Mouse (Mus musculus): ENCODE data around the gene Kctd10.

Gene Kctd10

DNA sequence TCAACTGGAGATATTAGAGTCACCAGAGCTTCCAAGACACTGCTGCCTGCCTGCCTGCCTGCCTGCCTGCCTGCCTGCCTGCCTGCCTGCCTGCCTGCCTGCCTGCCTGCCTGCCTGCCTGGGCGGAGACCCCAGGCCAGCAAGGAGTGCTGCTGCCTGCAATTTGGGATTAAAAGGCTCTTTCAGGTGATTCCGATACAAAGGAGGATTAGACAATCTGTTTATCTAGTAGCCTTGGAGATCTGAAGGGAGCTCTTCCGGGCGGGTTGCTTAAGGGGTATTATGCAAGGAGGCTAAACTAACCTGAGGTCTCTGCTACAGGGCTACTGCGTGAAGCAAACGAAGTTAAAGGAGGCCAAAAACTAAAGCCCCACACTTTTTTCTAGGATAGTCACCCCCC, 1.4 kb downstream of the Kctd10 start:
- DNase-seq (ENCODE audit: low spot score) = peak; percentile 63

DNA sequence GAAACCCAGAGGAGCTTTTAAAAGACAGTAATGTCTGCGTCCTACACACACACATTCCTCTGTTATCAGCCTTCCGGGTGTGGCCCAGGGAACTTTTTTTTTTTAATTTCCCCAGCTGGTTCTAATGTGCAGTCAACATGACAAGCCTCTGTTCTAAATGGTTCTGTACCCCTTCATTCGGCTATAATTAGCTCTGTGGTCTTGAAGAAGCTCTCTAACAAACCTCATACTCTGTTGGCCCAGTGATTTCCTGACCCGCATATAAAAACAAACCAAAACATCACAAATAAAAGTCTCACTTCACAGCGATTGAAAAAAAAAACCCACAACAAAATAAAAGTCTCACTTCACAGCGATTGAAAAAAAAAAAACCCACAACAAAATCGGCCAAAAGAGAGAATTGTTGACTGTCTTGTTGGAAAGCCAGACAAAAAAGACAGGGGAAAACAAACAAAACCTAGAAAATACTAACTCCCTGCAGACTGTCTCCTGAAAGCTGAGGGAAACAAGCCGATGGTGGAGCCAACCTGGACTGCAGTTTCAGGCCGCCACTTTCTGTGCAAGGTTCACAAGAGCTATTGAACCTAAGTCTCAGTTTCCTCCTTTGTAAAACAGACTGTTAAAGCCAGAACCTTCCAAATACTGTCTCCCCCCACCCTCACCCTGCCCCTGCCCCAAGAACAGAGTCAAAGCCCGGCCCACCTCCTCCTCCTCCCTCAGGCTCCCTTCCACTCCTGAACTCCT, 2.0 kb downstream of the Kctd10 start:
- DNase-seq (ENCODE audit: low spot score) = peak; percentile 59

DNA sequence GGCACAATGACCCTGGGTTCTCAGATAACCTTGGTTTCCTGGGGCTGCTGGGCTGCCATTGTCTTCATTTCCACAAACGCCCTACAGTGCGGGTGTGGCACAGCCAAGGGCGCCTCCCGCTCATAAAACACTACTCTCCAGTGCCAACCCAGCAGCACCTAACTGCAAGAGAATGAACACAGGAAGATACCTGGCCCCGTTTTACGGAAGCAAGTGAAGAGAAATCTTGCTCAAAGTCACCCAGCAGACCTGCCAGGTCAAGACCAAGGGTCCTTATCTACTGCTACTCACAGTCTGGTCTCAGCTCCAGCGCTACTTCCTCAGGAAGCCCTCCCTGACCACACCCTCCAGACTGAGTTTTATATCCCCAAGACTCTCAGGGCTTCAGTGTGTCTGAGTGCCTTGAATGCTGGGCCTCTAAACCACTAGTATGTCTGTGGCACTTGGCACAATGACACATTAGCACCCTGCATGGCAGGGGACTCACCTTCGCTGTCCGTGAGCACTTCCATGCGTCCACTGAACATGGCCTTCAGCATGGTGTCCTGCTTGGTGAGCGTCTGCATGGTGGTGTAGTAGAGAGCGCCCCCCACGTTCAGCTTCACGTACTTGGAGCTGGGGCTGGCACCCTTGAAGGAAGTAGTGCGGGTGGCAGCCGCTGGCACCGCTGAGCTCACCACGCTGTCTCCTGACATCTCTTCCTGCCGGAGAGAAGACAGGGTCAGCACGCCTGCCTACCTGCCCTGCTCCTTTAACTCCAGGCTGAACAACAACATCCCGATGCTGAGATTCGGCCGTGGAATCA, 5.7 kb downstream of the Kctd10 start:
- DNase-seq (ENCODE audit: low spot score) = peak; percentile 65

DNA sequence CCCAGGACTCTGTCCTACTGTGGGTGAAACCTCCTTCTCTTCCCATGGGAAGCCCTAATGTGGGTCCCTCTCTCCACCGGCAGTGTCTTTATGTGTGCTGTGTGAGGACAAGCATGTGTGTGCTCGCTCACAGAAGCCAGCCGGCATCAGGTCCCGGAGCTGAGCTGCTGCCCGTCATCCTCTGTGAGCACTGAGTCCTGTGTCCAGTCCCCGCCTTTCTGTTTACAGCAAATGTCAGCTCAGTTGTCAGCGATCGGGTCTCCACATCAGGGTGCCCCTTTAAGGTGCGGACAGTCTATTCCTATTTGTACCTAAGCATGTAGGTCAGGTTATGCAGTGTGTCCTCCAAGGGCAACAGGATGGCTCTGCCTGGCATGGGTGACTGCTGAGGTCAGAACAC, 6.7 kb downstream of the Kctd10 start:
- DNase-seq (ENCODE audit: low spot score) = no peak

DNA sequence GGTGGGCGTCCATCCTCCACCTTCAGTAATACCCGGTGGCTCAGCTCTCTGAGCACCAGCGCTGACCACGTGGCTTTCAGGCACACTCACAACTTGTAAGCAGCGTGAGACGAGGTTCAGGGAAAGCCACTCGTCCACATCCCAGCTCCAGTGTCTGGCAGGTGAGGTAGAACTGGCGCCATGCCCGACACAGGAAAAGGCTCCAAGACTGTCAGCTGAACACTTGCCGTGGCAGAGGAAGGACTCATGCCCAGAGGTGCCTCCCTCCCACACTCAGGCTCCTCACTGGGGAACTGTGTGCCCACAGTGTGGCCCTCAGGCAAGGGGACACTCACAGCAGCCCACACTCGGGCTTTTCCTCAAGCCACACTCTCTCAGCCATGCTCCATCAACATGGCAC, 7.1 kb downstream of the Kctd10 start:
- DNase-seq (ENCODE audit: low spot score) = peak; percentile 86

DNA sequence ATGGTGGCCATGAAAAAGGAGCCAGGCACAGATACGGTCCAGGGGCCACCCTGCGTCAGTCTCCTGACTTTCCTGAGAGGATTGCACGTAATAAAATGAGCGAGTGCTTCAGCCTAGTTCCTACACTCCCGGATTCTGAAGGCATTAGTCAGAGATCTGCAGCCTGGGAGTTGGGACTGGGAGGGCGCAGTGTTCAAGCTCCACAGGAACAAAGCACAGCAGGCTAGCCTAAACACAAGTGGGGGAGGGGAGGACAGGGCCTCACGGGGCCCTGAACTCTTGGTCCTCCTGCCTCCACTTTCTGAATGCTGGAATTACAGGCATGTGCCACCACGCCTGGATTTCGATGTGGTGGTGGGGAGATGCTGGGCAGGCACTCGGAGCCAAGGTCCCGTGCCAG, 7.7 kb downstream of the Kctd10 start:
- peak; percentile 53 for DNase-seq (ENCODE audit: low spot score)

DNA sequence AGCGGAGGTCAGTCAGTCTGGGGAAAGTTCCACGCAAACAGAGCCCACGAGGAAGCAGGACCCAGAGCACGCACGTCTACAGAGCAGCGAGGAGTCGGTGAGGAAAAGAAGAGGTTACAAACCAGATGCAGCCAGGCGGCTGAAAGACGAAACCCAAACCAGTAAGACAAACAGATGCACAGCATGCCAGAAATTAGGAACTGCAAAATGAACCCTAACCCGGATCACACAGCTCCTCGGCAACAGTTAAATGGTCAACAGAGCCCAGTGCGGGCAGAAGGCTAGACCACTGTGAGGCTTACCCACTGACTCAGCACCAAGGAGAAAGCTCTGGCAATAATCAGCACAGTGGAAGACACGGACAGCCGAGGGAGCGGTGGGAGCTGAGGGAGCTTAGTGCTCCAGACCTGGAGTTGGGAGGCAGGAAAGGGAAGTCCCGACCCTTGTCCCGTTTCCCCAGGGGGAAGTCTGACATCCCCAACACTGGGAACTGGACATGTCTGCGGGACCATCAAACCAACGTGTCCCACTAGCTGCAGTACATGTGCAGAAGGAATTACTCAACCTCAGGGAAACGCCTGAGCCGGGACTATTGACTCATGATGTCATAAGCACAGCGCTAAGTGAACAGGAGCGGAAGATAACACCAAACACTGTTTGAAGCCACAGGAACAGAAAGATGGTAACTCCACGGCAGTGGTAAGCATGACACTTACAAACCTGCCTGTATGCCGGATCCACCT, 8.4 kb downstream of the Kctd10 start:
- peak; percentile 50 for DNase-seq (ENCODE audit: low spot score)

DNA sequence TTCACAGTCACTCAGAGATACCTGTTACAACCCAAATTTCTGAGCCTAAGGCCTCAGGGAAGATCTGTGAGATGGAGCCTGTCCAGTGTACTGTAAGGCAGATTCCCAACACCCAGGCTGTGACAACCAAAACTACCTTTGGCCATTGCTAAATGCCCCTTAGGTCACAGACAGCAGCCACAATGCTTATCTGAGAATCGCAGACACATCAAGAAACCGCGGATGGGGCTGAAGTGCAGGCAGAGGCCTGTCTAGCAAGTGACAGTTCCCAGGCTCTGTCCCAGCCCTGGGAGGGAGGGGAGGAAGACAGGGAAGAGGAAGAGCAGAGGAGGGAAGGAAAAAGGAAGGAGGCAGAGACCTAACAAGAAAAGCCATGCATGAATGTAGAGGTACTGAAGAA, 9.0 kb downstream of the Kctd10 start:
- DNase-seq (ENCODE audit: low spot score) = no peak

DNA sequence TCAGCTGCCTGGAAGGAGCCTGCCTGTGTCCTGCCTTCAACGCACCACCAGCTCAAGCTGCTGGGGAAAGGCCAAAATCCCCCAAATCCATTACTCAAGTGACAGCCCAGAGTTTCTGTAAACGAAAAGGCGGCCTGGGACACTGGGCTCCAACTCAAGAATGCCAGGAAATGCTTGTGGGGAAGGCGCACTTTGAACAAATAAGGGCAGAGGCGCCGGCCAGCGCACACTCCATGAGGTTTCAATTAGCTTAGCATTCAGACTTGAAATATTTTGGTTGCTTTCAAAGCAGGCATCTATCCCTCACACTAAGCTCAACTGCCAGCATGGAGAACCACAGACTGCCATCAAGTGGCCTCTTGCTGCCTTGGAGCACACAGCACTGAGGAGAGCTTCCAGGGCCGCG, 9.9 kb downstream of the Kctd10 start:
- DNase-seq (ENCODE audit: low spot score) = peak; percentile 94

DNA sequence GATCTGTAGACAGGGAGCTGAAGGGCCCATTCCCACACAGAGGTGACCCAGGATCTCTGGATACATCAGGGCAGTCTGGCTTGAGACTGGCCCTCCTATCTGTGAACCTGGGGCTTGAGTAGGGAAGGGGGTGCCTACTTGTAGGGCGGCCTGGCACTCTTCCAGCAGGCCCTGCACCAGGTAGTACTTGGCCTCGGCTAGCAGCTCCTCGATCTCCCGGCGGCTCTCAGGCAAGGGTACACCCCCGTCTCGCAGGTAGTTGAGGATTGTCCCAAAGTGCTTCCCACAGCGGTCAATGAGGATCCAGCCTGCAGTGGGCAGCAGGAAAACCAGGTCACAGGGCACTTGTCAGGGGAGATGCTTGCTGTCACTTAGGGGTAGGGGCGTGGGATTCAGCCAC, 10.4 kb downstream of the Kctd10 start:
- DNase-seq (ENCODE audit: low spot score) = no peak

DNA sequence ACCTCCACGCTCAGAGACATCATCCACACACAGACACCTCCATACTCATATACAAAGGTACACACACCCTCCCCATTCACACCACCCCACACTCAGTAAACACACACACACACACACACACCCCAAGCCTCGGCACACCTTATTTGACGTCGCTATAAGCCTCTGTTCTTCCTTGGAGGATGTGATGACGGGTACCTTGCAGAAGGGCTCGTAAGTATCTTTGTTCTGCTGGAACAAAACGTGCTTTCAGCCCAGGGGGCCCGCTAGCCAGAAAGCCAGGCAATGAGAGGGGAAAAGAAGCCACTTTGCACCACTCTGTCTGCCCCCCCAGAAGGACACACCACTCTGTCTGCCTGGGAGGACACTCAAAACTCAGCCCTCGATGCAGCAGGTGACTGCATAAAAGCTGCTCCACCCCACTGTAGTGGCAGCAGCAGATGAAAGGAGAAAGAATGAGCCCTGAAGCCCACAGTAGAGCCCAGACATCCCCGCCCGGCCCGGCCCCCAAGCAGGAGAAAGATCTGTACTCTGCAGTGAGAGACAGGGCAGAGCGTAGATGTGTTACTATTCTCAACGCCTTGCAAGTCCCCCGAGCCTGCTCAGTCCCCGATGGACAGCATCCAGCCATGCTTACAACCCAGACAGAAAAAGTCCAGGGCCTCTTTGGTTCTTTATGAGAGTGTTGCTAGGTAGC, 11.4 kb downstream of the Kctd10 start:
- no peak for DNase-seq (ENCODE audit: low spot score)

DNA sequence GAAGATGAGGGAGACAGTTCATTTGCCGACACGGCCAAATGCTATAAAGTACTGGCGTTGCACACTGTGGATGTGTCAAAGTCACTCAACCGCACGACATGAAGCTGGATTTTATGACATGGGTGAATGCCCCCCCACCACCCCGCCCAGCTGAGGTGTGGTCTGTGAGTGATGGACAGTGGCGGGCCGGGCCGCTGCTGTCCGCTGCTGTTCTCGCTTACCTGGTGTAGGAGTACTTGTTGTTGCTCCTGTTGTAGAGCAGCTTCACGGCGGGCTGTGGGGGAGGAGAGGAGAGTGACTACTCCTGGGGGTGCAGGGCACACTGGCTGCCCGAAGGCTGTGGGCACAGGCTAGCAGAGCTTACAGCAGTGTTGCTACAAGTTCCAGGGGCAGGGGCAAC, 12.2 kb downstream of the Kctd10 start:
- no peak for DNase-seq (ENCODE audit: low spot score)

DNA sequence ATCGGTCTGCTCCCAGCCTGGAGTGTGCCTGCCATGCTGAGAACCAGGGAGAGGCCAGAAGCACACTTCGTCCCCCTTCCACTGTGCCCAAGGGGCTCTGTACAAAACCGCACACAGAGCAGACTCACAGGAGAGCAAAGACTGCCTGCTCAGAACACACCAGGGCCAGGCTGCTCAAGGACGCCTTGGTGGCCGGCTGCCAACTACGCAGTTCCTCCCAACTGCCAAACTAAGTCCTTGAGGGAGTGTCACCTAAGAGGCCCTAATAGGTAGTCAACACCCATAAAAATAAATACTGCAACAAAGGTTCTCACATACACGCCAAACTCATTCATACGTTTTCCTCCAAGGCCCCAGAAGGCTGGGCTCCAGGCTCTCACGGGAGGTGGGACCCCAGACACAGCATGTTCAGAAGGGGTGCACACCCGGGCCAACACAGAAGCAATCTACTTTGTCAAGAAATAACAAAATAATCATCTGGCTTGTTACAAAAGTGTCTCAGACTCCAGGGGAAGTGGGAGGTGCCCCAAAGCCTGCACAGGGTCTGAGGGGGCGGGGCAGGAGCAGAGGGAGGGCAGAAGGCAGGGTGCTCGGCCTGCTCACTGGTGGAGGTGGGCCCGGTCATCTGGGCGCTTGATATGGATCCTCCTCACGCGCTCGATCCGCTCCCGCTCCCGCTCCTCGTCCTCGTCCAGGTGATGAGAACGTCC, 15.1 kb downstream of the Kctd10 start:
- peak; percentile 91 for DNase-seq (ENCODE audit: low spot score)

DNA sequence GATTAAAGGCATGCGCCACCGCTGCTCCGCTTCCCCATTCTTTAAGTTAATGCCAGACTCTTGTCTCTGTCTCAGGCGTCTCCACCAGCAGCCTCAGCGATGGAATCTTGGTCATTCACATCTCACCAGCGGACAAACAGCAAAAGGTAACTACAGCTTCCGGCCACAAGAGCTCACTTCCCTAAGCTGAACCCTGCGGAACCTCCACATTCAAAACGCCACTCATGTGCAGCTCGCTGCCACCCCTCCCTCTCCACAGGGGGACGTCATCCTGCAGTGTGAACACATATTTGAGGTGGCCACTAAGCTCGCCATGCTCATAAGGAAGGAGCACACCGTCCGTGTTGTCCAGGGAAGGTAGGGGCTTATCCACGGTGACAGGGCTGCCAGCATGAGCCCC, 19.3 kb downstream of the Kctd10 start:
- DNase-seq (ENCODE audit: low spot score) = no peak

DNA sequence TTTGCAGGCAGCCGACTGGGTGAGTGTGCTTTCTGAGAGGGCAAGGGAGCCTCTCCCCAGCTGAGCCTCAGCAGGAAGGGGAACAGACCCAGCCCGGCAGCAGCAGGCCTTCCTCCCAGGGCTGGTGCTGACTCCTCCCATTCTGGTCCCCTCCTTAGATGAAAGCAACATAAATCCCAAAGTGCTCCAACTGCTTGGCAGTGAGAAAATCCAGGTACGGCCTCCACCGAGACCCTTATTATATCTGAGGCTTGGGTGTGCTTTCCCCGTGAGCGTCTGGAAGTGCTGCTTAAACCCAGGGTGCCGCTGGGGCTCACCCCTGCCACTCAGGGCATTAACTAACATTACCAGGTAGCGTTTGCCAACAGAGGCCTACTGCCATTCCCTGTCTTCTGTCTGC, 20.7 kb downstream of the Kctd10 start:
- DNase-seq (ENCODE audit: low spot score) = no peak

DNA sequence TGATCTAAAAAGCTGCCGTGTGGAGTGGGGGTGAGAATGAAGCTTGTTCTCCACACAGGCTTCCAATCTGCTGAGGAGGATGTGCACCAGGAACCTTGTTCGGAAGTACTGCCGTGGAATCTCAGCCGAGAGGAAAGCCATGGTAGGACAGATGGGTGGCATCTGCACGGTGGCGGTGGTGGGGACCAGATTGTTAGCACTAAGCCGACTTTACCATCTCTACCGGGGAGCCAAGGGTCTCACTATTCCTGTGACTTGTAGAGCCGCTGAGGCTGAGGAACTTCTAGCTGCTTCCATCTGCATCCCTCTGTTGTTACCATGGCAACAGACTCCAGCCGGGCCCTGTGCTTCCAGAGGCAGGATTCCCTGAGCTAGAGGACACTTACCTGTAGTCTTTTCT, 21.5 kb downstream of the Kctd10 start:
- DNase-seq (ENCODE audit: low spot score) = no peak

DNA sequence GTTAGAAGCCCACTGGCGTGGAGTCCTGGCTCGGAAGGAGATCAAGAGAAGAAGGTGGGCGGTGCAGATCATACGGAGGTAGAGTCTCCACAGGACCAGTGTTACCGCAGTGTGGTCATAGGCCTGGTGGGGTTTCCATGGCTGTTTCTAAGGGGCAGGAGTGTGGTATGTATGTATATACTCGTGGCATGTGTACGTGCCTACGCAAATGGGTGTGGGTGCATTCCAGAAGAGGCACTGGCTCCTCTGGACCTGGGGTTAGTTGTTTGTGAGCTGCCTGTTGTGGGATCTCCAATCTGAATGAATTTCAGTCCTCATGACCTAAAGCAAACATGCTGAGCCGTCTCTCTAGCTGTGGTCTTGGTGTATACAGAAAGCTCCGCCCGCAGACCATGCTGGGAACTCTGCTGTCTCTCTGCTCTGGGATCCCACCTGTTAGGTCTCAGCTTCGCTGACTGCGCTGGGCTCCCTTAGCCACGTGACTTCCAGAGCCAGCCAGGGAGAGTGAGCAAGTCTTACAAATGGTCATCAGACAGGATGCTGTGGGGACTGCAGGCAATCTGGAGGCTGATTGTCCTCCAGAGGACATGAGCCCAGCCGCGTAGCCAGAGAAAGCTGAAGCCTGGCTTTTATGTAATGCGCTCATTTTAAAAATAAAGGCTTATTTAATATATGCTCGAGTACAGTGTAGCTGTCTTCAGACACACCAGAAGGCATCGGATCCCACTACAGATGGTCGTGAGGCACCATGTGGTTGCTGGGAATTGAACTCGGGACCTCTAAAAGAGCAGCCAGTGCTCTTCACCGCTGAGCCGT, 23.2 kb downstream of the Kctd10 start:
- no peak for DNase-seq (ENCODE audit: low spot score)

DNA sequence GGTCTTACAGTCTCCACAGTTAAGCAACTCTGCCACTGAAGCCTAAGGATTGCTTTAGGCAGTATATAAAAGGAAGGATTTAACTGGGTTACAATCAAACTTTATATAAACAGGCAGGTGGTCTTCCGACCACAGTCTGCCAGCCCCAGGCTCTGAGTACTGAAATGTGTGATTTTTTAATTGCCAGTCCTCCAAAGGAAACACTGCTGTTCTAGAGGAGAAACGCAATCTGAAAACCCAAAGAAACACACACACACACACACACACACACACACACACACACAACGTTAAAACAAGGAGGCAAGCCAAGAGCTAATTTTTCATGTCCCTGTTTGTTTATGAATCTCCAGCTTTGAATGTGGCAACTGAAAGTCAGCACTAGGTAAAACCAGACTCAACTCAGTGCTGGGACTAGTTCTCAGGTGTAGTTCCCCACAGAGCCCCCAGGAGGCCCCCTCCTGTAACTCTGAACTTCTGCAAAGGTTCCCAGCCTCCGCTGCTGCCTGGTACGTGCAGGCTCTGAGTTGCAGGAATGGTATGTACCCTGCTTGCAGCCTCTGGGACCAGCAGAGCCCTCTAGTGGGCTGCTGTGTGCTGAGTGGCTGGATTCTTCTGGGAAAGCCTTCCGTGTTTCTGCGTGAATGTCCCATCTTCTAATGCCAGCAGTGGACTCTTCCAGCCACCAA, 23.9 kb downstream of the Kctd10 start:
- DNase-seq (ENCODE audit: low spot score) = peak; percentile 93

DNA sequence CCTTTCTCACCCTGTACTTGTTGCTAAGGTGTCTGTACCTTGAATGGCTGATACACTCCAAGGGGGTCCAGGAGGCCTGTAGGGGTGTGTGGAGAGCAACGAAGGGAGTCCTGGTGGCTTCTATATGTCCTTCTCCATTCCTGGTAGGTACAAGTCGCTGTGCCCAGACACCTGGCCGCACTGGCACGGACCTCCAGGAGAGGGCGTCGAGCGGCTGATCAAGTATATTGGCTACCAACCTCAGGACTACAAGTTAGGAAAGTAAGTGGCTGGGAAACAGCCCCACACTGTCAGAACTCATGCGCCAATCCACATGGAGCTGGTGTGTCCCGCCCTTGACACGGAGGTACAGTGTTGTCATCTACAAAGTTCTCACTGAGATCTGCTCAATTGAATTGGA, 28.8 kb downstream of the Kctd10 start:
- DNase-seq (ENCODE audit: low spot score) = no peak

DNA sequence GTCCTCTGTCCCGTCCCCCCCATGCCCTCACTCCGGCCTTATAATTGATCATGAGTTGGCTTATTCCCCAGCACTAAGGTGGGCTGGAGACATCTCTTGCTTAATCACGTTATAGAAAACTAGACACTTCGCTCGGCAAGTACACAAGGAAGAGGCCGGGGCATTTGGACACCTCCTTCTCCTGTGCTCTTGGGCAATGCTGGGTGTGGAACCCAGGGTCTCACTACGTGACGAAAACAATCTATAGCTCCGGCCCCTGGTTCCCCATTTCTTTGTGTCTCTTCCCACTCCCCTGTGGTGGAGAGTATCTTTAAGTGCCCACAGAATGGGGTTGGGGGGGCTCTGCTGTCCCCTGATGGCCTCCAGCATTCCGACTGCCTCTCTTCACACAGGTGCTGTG, 33.3 kb downstream of the Kctd10 start:
- DNase-seq (ENCODE audit: low spot score) = no peak

Data from lung, postnatal 25 days (tissue).